ENCODE assay signal across 8 mouse cellular contexts in genomic region chr6:134566248-134566817, GRCm38 (mm10). TPM values are rescaled to one million over a fixed set of nuclear protein-coding genes. Genes with fewer than 3 reads are reported as not detected.
DNase-seq lines count a peak whose midpoint lies in the region; ATAC-seq and TF ChIP-seq lines count a peak whose summit lies in the region.

No protein-coding gene starts in this region.

- peak; percentile 72 for ATAC-seq in embryonic facial prominence, embryonic 11.5 days (replicated peaks; ENCODE audit: insufficient number of reproducible peaks, low FRiP score, low TSS enrichment, low read depth)
- peak; percentile 45 for ATAC-seq in intestine, embryonic 14.5 days (replicated peaks; ENCODE audit: low FRiP score, low TSS enrichment, low read depth)
- ATAC-seq in midbrain, postnatal 0 days (ENCODE audit: low FRiP score), result peak; percentile 62

- H3K4me2 ChIP-seq in embryonic facial prominence, embryonic 11.5 days (ENCODE audit: low read depth, low read length), result peak overlapping the region; percentile 35
- H3K4me2 ChIP-seq in intestine, embryonic 14.5 days (ENCODE audit: low read length), result peak overlapping the region; percentile 90
- peak overlapping the region; percentile 91 for H3K4me2 ChIP-seq in midbrain, postnatal 0 days (ENCODE audit: low read depth, low read length, poor library complexity, severe bottlenecking)

- no peak for TF ChIP-seq CTCF in midbrain, postnatal 0 days (IDR thresholded peaks at IDR 0.05)

- H3K36me3 ChIP-seq in embryonic facial prominence, embryonic 11.5 days (replicated peaks; ENCODE audit: control insufficient read depth, insufficient read depth, low read depth, low read length), result no peaks in the 10 kb centered on the region
- H3K36me3 ChIP-seq in intestine, embryonic 14.5 days (ENCODE audit: control insufficient read depth, insufficient read depth, low read length), result no peaks in the 10 kb centered on the region
- H3K36me3 ChIP-seq in midbrain, postnatal 0 days (ENCODE audit: insufficient read depth, low read length), result no peaks in the 10 kb centered on the region

- no peaks in the 10 kb centered on the region for H3K27me3 ChIP-seq in embryonic facial prominence, embryonic 11.5 days (ENCODE audit: control insufficient read depth, insufficient read depth, low read length)
- H3K27me3 ChIP-seq in intestine, embryonic 14.5 days (replicated peaks; ENCODE audit: control insufficient read depth, insufficient read depth, low read length), result no peaks in the 10 kb centered on the region
- H3K27me3 ChIP-seq in midbrain, postnatal 0 days (ENCODE audit: insufficient read depth, low read length), result no peaks in the 10 kb centered on the region

- H3K27ac ChIP-seq in embryonic facial prominence, embryonic 11.5 days (replicated peaks; ENCODE audit: low read depth, low read length), result peak overlapping the region; percentile 99
- H3K27ac ChIP-seq in intestine, embryonic 14.5 days (ENCODE audit: low read depth), result peak overlapping the region; percentile 99
- H3K27ac ChIP-seq in midbrain, postnatal 0 days (ENCODE audit: low read depth, low read length), result peak overlapping the region; percentile 100

- no peaks in the 10 kb centered on the region for H3K9me3 ChIP-seq in embryonic facial prominence, embryonic 11.5 days (replicated peaks; ENCODE audit: control insufficient read depth, low read length)
- H3K9me3 ChIP-seq in intestine, embryonic 14.5 days (ENCODE audit: control insufficient read depth, low read length), result no peaks in the 10 kb centered on the region
- H3K9me3 ChIP-seq in midbrain, postnatal 0 days (ENCODE audit: low read length), result no peaks in the 10 kb centered on the region

- H3K4me1 ChIP-seq in embryonic facial prominence, embryonic 11.5 days (ENCODE audit: control insufficient read depth, insufficient read depth, low read length), result no peaks in the 10 kb centered on the region; the same call in 1 of the 2 replicates
- peaks cover 10% of the 10 kb centered on the region for H3K4me1 ChIP-seq in intestine, embryonic 14.5 days (replicated peaks; ENCODE audit: control insufficient read depth, insufficient read depth, low read length)
- H3K4me1 ChIP-seq in midbrain, postnatal 0 days (ENCODE audit: insufficient read depth, low read length), result 0 out of 2 replicates have a peak, but pooled peaks cover 7% of the 10 kb centered on the region

- under 1% methylated on average over 42 of the region's 64 CpGs for WGBS in embryonic facial prominence, embryonic 11.5 days
- 1% methylated on average over 19 of the region's 64 CpGs for WGBS in intestine, embryonic 14.5 days
- WGBS in midbrain, postnatal 0 days, result 1% methylated on average over 27 of the region's 64 CpGs

- H3K4me3 ChIP-seq in embryonic facial prominence, embryonic 11.5 days (ENCODE audit: low read depth, low read length), result peak overlapping the region; percentile 97
- H3K4me3 ChIP-seq in intestine, embryonic 14.5 days (ENCODE audit: low read depth, low read length), result peak overlapping the region; percentile 89
- H3K4me3 ChIP-seq in midbrain, postnatal 0 days (ENCODE audit: low read depth, low read length), result peak overlapping the region; percentile 94

- peak; percentile 30 for DNase-seq in kidney, adult 18-20 months
- no peak for DNase-seq in kidney, postnatal 36 days
- DNase-seq in ES-CJ7 (ENCODE audit: low read depth, low spot score), result peak; percentile 32
- peak; percentile 45 for DNase-seq in embryonic facial prominence, embryonic 11.5 days (ENCODE audit: low spot score)
- DNase-seq in intestine, embryonic 14.5 days (ENCODE audit: low spot score), result peak; percentile 73
- peak; percentile 12 for DNase-seq in midbrain, postnatal 0 days (ENCODE audit: low spot score)
- no peak for DNase-seq in left cerebral cortex, adult 11 months (ENCODE audit: low spot score)
- no peak for DNase-seq in kidney, postnatal 25 days

- H3K9ac ChIP-seq in embryonic facial prominence, embryonic 11.5 days (replicated peaks; ENCODE audit: low read length), result peak overlapping the region; percentile 100
- peak overlapping the region; percentile 98 for H3K9ac ChIP-seq in intestine, embryonic 14.5 days (ENCODE audit: low read length)
- peak overlapping the region; percentile 94 for H3K9ac ChIP-seq in midbrain, postnatal 0 days (replicated peaks; ENCODE audit: low read length, poor library complexity, severe bottlenecking)

RNA-seq across cellular contexts. Expression of gene Lrp6, which starts 0.4 kb away (rescaled TPM):
- 32.9 and 33.6 TPM in 2 replicates for polyA plus RNA-seq in embryonic facial prominence, embryonic 11.5 days (2014; fragmentation: Nextera tagmentation; extraction: Ambion mirVana)
- 35.0 and 36.2 TPM in 2 replicates for polyA plus RNA-seq in intestine, embryonic 14.5 days (2014; fragmentation: Nextera tagmentation; extraction: Ambion mirVana)
- 26.3 and 35.5 TPM in 2 replicates for total RNA-seq in midbrain, postnatal 0 days (2014; rRNA removed)
- polyA plus RNA-seq in midbrain, postnatal 0 days (2015; fragmentation: Nextera tagmentation; extraction: Ambion mirVana), result 11.1 and 14.7 TPM in 2 replicates

Comparison
In these comparisons a context has a peak if more than half of its experiments do, and no peak if none do; other contexts are left out.
1. DNase-seq: peak in kidney, adult 18-20 months (single experiment), ES-CJ7 (single experiment), embryonic facial prominence, embryonic 11.5 days (single experiment), intestine, embryonic 14.5 days (single experiment) and midbrain, postnatal 0 days (single experiment); none in kidney, postnatal 36 days (0 of 2), left cerebral cortex, adult 11 months (single experiment) and kidney, postnatal 25 days (0 of 2).
2. H3K4me2 ChIP-seq: peak in every context shown above with its lines; median percentile 91 in midbrain, postnatal 0 days; 90 in intestine, embryonic 14.5 days; 35 in embryonic facial prominence, embryonic 11.5 days.
3. Peak in every context shown above with its lines, with median percentiles within 50 percentile points of each other: ATAC-seq, H3K27ac ChIP-seq, H3K4me3 ChIP-seq and H3K9ac ChIP-seq.